Mouse (Mus musculus): ENCODE measurements around the gene Uggt1.

Uggt1 gene

GRCm38 (mm10) chr1:36172941-36173340, 71.6 kb downstream of the Uggt1 start:
- no peak for DNase-seq

GRCm38 (mm10) chr1:36162687-36163086, 81.8 kb downstream of the Uggt1 start:
- no peak for DNase-seq

GRCm38 (mm10) chr1:36161208-36161607, 83.3 kb downstream of the Uggt1 start:
- no peak for DNase-seq

DNA sequence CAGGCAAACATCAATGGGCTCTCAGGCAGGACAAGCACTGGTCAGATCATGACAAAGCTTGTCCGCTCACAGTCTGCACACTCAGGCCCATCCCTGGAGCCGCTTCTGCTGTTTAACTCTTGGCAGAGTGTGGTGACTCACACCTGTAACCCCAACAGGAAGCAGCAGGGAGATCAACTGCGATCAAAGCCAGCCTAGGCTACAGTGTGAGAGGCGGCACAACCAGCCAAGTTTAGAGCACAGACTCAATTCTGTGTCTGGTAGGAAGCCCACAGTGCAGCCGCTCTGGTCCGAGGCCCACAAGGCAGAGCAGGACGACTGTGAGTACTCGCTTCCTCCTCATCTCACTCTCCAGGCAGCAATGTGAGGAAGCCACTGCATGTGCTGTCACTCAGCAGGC, 84.3 kb downstream of the Uggt1 start:
- DNase-seq: no peak

DNA sequence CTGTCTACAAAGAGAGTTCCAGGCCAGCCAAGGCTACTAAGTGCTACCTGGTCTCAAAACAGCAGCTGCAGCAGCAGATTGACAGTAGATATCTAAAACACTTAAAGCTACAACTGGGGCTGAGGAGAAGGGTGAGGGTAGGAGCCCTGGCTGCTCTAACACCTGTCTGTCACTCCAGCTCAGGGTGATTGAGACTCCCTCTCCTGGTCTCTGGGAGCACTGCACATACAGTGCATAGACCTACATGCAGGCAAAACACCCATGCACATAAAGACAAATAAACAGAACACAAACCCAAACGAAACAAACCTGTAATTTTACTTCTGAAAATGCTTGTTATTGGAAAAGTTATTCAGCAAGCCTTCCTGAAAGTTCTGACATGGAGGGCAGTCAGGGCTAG, 95.1 kb downstream of the Uggt1 start:
- DNase-seq: peak in 1 of 2 experiments; percentile 64

GRCm38 (mm10) chr1:36148809-36149208, 95.7 kb downstream of the Uggt1 start:
- no peak for DNase-seq

DNA sequence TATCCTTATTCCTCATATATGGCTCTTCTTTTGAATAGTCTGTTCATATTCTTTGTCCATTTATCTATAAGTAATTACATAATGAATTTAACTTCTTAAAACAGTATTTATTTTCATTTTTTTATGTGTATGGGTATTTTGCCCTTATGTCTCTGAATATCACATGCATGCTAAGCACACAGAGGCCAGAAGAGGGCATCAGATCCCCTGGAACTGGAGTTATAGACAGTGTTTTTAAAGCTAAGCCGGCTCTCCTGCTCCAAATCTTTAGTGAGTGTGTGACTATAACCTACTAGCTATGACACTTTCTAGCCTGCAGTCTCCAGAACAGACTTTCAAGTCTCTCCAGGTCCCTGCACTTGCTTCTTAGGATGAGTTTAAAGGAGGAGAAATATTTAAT, 99.5 kb downstream of the Uggt1 start:
- DNase-seq: peak in 1 of 2 experiments; percentile 70

- no peak for DNase-seq
Observed at GRCm38 (mm10) chr1:36140311-36140710, 104.2 kb downstream of the Uggt1 start.

DNA sequence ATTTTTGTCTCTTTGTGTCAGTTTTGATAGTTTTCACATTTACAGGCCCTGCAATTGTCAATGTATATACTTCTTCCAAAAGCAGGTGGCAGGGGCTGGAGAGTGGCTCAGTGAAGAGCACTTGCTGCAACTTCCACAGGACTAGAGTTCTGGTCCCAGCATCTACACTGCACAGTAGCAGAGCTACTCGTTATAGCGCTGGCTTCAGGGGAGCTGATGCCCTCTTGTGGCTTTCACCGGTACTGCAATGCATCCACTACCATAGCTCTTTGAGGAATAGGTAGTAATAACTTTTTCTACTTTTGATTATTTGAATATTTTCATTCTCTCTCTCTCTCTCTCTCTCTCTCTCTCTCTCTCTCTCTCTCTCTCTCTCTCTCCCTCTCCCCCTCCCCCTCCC, 109.9 kb downstream of the Uggt1 start:
- DNase-seq: peak; percentile 80 to 90

- no peak for DNase-seq
Observed at GRCm38 (mm10) chr1:36133647-36134046, 110.9 kb downstream of the Uggt1 start.

DNA sequence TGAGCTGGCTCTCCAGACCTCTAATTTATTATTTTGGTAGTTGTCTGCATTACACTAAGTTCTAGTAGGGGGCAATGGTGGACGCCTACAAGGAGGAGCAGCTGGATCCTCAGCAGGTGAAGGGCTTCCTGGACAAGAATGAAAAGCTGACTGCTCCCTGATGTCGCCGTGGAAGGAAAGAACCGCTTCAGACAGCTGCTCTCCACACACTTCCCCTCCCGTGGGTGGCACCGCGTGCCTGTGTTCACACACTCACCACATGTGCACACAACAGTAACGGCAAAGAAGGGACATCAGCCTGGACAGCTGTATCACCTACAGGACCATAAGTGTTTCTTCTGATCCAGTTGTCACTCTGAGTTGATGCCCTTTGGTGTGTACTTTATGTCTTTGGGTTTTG, 111.5 kb downstream of the Uggt1 start:
- no peak for DNase-seq

GRCm38 (mm10) chr1:36132211-36132610, 112.3 kb downstream of the Uggt1 start:
- DNase-seq: no peak

DNA sequence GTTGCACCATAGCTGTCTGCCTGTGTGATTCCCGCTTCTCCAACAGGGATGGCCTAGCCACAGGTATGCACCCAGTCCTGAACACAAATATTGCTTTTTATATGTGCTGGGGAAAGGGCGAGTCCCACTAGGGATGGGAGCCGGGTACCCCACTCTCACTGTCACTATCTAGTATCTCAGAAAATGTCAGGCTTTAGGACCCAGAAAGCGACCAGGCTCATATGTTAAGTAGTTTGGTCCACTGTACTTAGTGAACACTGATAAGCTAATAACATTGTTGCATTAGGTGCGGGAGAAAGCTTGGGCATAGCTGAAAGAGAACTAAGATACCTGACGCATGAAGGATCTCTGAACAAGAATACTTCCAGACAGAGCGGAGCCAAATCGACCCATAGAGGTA, 112.8 kb downstream of the Uggt1 start:
- DNase-seq: no peak

GRCm38 (mm10) chr1:36131154-36131553, 113.4 kb downstream of the Uggt1 start:
- DNase-seq: peak in 1 of 2 experiments; percentile 18

- no peak for DNase-seq
Observed at GRCm38 (mm10) chr1:36130307-36131035, 114.0 kb downstream of the Uggt1 start.

DNA sequence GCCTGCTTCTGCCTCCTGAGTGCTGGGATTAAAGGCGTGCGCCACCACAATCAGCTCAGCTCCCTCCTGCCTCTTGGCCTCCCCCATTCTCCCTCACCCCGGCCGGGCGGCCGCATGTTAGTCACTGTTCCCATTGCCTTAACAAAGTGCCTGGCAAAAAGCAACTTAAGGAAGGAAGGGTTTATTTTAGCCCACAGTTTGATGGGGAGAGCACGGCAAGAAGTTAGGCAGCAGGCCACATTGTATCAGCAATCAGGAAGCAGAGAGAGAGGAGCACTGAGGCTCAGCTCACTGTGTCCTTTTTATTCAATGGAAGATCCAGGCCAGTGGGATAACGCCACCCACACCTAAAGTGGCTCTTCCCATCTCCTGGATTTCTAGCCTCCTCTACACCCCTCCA, 114.6 kb downstream of the Uggt1 start:
- no peak for DNase-seq

DNA sequence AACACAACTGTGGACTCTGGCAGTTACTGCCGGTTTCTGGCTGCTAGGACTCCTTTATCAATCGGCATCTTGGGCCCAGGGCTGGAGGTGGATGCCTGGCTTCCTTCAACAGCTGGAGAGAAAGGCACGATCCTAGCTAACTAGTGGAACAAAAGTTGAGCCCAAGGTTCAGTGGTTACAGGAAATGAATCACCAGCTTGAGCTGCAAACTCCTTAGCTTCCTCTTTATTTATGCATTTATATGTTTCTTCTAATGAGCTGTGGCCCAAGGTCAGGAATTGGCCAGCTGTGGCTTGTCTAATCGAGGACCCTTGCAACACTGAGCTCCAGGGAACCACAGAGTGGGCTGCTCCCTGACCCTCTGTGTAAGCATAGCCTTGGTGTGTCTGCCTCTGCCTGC, 115.4 kb downstream of the Uggt1 start:
- DNase-seq: peak; percentile 63 to 82

DNA sequence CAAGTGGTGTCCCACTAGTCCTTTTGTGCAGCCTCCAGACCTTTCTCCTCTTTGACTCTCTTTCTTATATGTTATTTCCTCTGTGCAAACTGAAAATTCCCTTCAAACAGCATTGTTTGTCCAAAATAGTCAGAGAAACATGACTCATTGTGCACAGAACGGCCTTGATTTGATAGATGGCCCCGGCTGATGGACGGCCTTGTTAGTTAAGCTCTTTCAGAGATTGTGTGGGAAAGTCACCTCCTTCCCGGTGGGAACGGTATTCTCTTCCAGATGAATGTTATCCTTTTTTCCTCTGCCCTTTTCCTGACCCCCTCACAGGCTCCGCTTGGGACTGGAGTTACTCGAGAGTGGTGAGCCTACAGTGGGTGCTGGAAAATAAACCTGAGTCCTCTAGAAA, 119.4 kb downstream of the Uggt1 start:
- DNase-seq: no peak

- no peak for DNase-seq
Observed at GRCm38 (mm10) chr1:36121172-36121571, 123.3 kb downstream of the Uggt1 start.

GRCm38 (mm10) chr1:36119426-36119825, 125.1 kb downstream of the Uggt1 start:
- DNase-seq: no peak

- DNase-seq: no peak
Observed at GRCm38 (mm10) chr1:36118958-36119357, 125.6 kb downstream of the Uggt1 start.

DNA sequence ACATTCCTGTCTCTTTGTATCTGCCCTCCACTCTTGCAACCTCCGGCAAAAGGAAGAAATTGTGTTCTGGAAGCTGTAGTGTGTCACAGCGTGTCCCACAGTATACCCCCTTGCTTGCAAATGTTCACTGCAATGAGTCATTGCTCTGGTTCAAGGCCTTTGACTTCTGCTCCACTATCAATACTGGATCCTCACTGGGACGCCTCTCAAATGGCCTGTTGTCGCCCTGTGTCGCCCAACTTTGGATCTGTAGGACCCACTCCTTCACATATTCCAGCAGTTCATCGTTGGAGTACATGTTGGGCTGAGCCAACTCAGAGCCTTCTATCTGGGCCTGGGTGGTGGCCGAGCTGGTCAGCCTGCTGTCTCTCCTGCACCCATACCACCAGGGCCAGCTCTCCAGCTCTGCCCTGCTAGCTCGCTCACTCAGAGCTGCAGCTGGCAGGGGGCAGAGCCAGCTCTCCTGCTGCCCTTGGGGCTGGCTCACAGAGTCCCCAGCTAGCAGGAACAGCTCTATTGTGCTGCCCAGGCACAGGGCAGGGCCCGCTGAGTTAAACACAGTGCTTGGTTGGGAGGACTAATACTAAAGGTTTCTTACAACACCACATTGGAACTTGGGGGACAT, 126.3 kb downstream of the Uggt1 start:
- no peak for DNase-seq

- DNase-seq: no peak
Observed at GRCm38 (mm10) chr1:36116488-36116887, 128.0 kb downstream of the Uggt1 start.

GRCm38 (mm10) chr1:36114844-36115243, 129.7 kb downstream of the Uggt1 start:
- DNase-seq: no peak

GRCm38 (mm10) chr1:36113670-36114069, 130.8 kb downstream of the Uggt1 start:
- DNase-seq: no peak
